Mouse (Mus musculus) gastrocnemius, postnatal 36 days (tissue): ENCODE measurements around the gene Apoh. TPM values are rescaled to one million over a fixed set of nuclear protein-coding genes. Genes with fewer than 3 reads are reported as not detected.

ENCODE experiments used
- DNase-seq, 2 experiments: peaks; one replicate each; pipeline ENCODE4 v3.0.0; 2022
- intact Hi-C: fragments of 180-260 bp; cut with DNase I; formaldehyde crosslinking; loops from one replicate; pipeline ENCODE4 v1.15.1; 2025
- total RNA-seq, 2 experiments: library from RNA; stranded (reverse); gene quantifications; 2 replicates each; pipeline ENCODE4 v1.2.3; 2021

Apoh gene
- total RNA-seq, 2 experiments from 2014 or later = 0.99 to 1.0 TPM

DNA sequence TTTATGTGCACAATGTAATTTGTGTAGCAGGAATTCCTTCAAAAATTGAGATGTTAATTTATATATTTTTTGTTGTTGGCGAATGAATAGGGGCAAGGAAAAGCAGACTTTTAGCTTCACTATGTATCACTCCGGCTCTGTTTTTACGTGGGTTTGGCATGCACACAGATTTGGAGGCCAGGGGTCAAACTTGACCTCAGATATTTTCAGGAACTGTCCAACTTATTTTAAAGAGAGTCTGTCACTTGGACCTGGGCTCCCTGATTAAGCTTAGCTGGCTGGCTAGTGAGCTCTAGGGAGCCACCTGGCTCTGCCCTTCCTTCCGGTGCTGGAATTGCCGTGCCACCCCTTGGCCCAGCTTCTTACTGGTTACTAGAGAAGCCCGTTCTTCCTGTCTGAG is 84.0 kb downstream of the Apoh start:
- no peak for DNase-seq
- intact Hi-C loops = loop anchor here (10.0 kb wide), 1 partner anchor 802 kb away; no protein-coding TSS in a partner anchor

DNA sequence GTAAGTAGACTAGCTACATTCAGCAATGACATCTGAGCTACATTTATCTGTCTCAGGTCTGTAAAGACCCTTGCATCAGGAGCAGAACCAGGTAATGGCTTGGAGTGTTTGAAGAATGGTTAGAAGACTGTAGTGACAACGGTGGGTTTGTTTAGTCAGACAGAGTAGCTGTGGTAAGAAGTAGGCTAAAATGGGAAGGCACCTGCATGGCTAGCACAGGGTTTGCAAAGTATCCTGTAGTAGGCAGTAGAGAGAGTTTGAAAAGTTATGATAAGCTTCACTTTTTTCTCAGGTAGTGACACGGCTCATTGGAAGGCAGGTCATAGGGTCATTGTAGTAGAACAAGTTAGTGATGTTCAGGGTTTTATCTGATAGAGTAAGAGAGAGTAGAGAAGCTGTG is 85.9 kb downstream of the Apoh start:
- no peak for DNase-seq
- intact Hi-C loops = loop anchor here (10.0 kb wide), 1 partner anchor 804 kb away; no protein-coding TSS in a partner anchor

DNA sequence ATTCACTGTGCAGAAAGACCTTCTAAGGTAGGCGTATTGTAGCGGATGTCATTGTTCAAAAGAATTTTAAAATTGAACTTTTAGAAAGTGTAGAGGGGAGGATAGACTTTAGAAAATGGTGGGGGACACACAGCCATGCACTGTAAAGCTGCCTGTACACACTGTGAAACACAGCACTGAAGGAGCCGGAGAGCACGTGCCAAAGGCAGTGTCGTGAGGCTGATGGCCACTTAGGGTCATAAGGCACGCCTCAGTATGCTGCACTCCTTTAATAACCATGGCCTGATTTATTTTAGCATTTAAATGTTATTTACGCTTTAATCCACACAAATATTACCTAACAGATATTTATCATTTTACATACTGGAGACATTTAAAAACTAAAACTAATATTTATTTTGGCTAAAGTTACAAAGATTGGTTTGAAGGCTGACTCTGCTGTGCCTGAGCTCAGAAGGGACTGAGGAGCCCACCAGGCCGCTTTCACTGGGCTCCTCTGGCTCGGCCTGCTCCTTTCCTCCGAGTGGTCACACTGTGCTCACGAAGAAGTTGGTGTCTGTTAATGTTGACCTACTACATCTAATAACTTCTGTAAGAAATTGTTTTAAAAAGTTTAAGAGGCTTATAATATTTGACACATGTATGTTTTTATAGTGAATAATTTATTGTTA is 100.9 kb downstream of the Apoh start:
- no peak for DNase-seq
- intact Hi-C loops = no loop called here

DNA sequence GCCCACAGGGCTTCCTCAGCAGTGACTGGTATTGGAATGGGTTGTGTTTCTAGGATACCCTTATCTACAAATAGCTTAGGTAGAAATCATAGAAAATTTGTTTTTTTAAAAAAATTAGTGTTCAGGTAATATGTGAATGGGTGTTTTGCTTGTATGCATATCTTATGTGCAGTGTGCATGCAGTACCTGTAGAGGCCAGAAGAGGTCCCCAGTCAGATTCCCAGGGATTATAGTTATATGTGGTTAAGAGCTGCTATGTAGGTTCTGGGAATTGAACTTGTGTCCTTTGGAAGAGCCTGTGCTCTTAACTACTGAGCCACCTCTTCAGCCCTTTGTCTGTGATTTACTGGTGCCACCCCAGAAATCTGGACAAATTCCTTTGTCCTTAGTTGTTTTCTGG is 104.0 kb downstream of the Apoh start:
- intact Hi-C loops = loop anchor here (5.0 kb wide), 3 partner anchors 585 to 745 kb away; no protein-coding TSS in a partner anchor
- no peak for DNase-seq

DNA sequence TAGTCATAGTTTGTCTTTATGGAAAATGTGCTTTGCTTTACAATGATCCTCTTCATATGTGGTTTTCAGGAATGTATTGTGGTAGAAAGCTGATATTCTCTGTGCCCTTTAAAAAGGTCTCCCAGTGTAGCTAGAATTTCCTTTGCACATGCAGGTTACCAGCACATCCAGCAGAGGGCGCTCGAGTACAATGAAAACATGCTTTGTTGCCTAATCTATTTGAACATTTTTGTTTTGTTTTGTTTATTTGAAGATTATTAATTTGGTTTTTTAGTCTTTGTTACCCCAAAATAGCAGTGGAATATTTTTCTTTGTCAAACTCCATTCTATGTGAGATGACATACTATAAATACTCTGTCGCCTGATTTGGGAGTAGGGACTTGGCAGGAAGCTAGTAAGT is 106.7 kb downstream of the Apoh start:
- intact Hi-C loops = loop anchor here (5.0 kb wide), 3 partner anchors 582 to 742 kb away; no protein-coding TSS in a partner anchor
- peak; percentile 53 to 63 for DNase-seq

DNA sequence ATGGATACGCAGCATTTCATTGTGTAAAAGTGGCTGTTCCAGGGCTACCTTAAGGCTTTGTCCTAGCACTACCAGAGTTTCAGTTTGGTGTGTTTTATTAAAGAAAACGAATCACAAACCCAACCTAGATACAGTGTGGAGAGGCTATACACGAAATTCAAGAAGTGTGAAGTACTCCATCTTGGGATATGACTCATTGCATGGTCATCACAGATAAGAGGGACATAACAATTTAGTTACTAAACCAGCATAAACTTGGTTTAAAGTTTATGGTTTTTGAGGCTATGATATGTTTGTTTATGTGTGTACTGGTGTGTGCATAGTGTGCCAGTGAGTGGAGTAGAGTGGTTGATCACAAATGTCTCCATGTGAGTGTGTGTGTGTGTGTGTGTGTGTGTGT is 116.4 kb downstream of the Apoh start:
- DNase-seq = no peak
- intact Hi-C loops = no loop called here

Other genes starting within 250 kb of the Apoh start
- gene Prkca, start 574 bp downstream of the Apoh start, total RNA-seq = 10 to 100 TPM; 57.7 to 61.2 TPM
- gene Cep112, start 81.8 kb downstream of the Apoh start, total RNA-seq = 1 to 10 TPM; 1.9 to 2.2 TPM